Mouse (Mus musculus) ES-Bruce4 (cell line): ENCODE measurements around the gene Wfdc2. TPM values are rescaled to one million over a fixed set of nuclear protein-coding genes. Genes with fewer than 3 reads are reported as not detected.

ENCODE experiments used
- H3K27ac ChIP-seq: 2 replicates; pipeline ENCODE4 v1.5.1; 2012; ENCODE audit warnings: low read length, inconsistent platforms; ENCODE audit not compliant: insufficient read depth
- H3K27me3 ChIP-seq: 2 replicates; pipeline ENCODE4 v1.6.1; 2012; ENCODE audit warnings: mild to moderate bottlenecking, low read length, inconsistent platforms; ENCODE audit not compliant: control insufficient read depth, poor library complexity, insufficient read depth, severe bottlenecking
- H3K36me3 ChIP-seq: 2 replicates; pipeline ENCODE4 v1.6.1; 2012; ENCODE audit warnings: inconsistent platforms, mild to moderate bottlenecking, low read length, moderate library complexity; ENCODE audit not compliant: control insufficient read depth, poor library complexity, insufficient read depth, severe bottlenecking
- H3K4me1 ChIP-seq: one replicate; pipeline ENCODE4 v1.8.1; 2011; ENCODE audit warnings: low read length; ENCODE audit not compliant: control insufficient read depth, insufficient read depth
- H3K4me3 ChIP-seq: 2 replicates; pipeline ENCODE4 v1.5.1; 2011; ENCODE audit warnings: low read depth, mild to moderate bottlenecking, low read length
- H3K9ac ChIP-seq: 2 replicates; pipeline ENCODE4 v1.6.1; 2012; ENCODE audit warnings: low read depth, mild to moderate bottlenecking, inconsistent platforms; ENCODE audit not compliant: poor library complexity, severe bottlenecking
- H3K9me3 ChIP-seq: replicated peaks from 2 replicates; pipeline ENCODE4 v1.6.1; 2012; ENCODE audit warnings: mild to moderate bottlenecking, low read length, inconsistent platforms; ENCODE audit not compliant: control insufficient read depth, poor library complexity, insufficient read depth, severe bottlenecking
- CTCF ChIP-seq: IDR thresholded peaks from one replicate; pipeline ENCODE4 v1.8.1; 2011; ENCODE audit warnings: low read depth, low read length
- EP300 ChIP-seq: IDR thresholded peaks from 2 replicates; pipeline ENCODE4 v1.6.1; 2011; ENCODE audit warnings: low read depth, low read length; ENCODE audit not compliant: insufficient read depth
- POLR2A ChIP-seq: IDR thresholded peaks from one replicate; pipeline ENCODE4 v1.8.1; 2011; ENCODE audit warnings: low read length; ENCODE audit not compliant: insufficient read depth
- polyA plus RNA-seq: library from polyadenylated mRNA; stranded (reverse); fragments of >200 nt; gene quantifications from 2 replicates; pipeline ENCODE4 v1.2.4, GENCODE M21; 2011; ENCODE audit warnings: low read depth; ENCODE audit not compliant: missing spikeins, insufficient read depth, insufficient read length

The Wfdc2 gene
- polyA plus RNA-seq, 1 experiment = 135 TPM

DNA sequence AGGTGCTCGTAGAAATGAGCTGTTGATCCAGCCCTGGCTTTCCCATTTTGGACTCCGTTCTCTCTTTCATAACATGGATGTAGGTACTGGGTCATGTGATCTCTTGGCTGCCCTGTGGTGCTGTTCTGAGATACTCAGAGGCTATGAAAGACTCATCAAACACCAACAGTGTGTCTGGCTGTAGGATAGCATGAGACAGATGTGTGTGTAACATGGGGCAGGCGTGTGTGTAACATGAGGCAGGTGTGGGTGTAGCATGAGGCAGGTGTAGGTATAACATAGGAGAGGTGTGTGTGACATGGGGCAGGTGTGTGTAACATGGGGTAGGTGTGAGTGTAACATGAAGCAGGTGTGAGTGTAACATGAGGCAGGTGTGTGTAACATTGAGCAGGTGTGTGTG is 53.2 kb downstream of the Wfdc2 start:
- no peaks in the 10 kb centered on the region for H3K4me1 ChIP-seq
- no peak overlapping the region for H3K27ac ChIP-seq
- TF ChIP-seq CTCF (no peak), POLR2A (no peak), EP300 (no peak)
- H3K9ac ChIP-seq = no peak overlapping the region
- H3K36me3 ChIP-seq = no peaks in the 10 kb centered on the region
- H3K27me3 ChIP-seq = no peaks in the 10 kb centered on the region
- H3K4me3 ChIP-seq = no peak overlapping the region
- H3K9me3 ChIP-seq = no peaks in the 10 kb centered on the region

Other genes starting within 250 kb of the Wfdc2 start
- gene Svs6, start 245.7 kb upstream of the Wfdc2 start, polyA plus RNA-seq = not detected in 2 replicates
- not detected in 2 replicates for gene Svs5, start 229.7 kb upstream of the Wfdc2 start, polyA plus RNA-seq
- gene Slpi, start 173.3 kb upstream of the Wfdc2 start, polyA plus RNA-seq = 1.6 and 1.8 TPM in 2 replicates
- not detected in 2 replicates for gene Rbpjl, start 159.3 kb upstream of the Wfdc2 start, polyA plus RNA-seq
- gene Matn4, start 157.3 kb upstream of the Wfdc2 start, polyA plus RNA-seq = 0.93 and 1.7 TPM in 2 replicates
- gene Sdc4, start 118.5 kb upstream of the Wfdc2 start, polyA plus RNA-seq = 212 and 213 TPM in 2 replicates
- gene Sys1, start 105.4 kb upstream of the Wfdc2 start, polyA plus RNA-seq = 13.3 and 19.8 TPM in 2 replicates
- 2.3 TPM in 1 of 2 replicates, not detected in the other for gene Gm20458, start 101.4 kb upstream of the Wfdc2 start, polyA plus RNA-seq
- not detected in 2 replicates for gene Trp53tg5, start 88.7 kb upstream of the Wfdc2 start, polyA plus RNA-seq
- 6.4 and 7.1 TPM in 2 replicates for gene Dbndd2, start 76.3 kb upstream of the Wfdc2 start, polyA plus RNA-seq
- gene Pigt, start 64.9 kb upstream of the Wfdc2 start, polyA plus RNA-seq = 49.9 and 52.7 TPM in 2 replicates
- gene Spint3, start 11.0 kb downstream of the Wfdc2 start, polyA plus RNA-seq = not detected in 2 replicates
- not detected in 2 replicates for gene Wfdc6a, start 23.0 kb downstream of the Wfdc2 start, polyA plus RNA-seq
- gene Eppin, start 31.2 kb downstream of the Wfdc2 start, polyA plus RNA-seq = not detected in 2 replicates
- gene Wfdc6b, start 51.1 kb downstream of the Wfdc2 start, polyA plus RNA-seq = not detected in 2 replicates
- gene Wfdc8, start 51.2 kb downstream of the Wfdc2 start, polyA plus RNA-seq = not detected in 2 replicates
- gene Wfdc16, start 76.4 kb downstream of the Wfdc2 start, polyA plus RNA-seq = not detected in 2 replicates
- not detected in 2 replicates for gene Wfdc10, start 93.6 kb downstream of the Wfdc2 start, polyA plus RNA-seq
- not detected in 2 replicates for gene Wfdc9, start 94.2 kb downstream of the Wfdc2 start, polyA plus RNA-seq
- gene Wfdc11, start 111.7 kb downstream of the Wfdc2 start, polyA plus RNA-seq = not detected in 2 replicates
- gene Wfdc13, start 122.7 kb downstream of the Wfdc2 start, polyA plus RNA-seq = 0.57 TPM in 1 of 2 replicates, not detected in the other
- not detected in 2 replicates for gene Spint4, start 136.1 kb downstream of the Wfdc2 start, polyA plus RNA-seq
- gene Spint5, start 152.9 kb downstream of the Wfdc2 start, polyA plus RNA-seq = not detected in 2 replicates
- gene Wfdc3, start 183.5 kb downstream of the Wfdc2 start, polyA plus RNA-seq = 0.60 and 1.7 TPM in 2 replicates
- gene Dnttip1, start 183.6 kb downstream of the Wfdc2 start, polyA plus RNA-seq = 26.7 and 30.4 TPM in 2 replicates
- 366 and 371 TPM in 2 replicates for gene Ube2c, start 207.5 kb downstream of the Wfdc2 start, polyA plus RNA-seq
- gene Tnnc2, start 217.6 kb downstream of the Wfdc2 start, polyA plus RNA-seq = 0.88 and 1.6 TPM in 2 replicates
- 10.7 and 11.2 TPM in 2 replicates for gene Snx21, start 223.4 kb downstream of the Wfdc2 start, polyA plus RNA-seq
- gene Acot8, start 242.5 kb downstream of the Wfdc2 start, polyA plus RNA-seq = 15.0 and 15.7 TPM in 2 replicates
- 10.7 and 12.1 TPM in 2 replicates for gene Zswim3, start 242.7 kb downstream of the Wfdc2 start, polyA plus RNA-seq